Mouse (Mus musculus): Measurements from ENCODE around the gene Tdrd1.
A peak's percentile ranks its signal among the peaks of the same experiment; 100 is the strongest.
"Not testable (repeated sequence)": the region's sequence is repeated elsewhere in the genome, so short reads cannot be mapped to it uniquely, and the experiment has no call there.

Tdrd1 gene

GRCm38 (mm10) chr19:56826047-56826631 lies at the start of gene Tdrd1:
TSS of gene Tdrd1 (plus strand) at chr19:56826209.
- DNase-seq (ENCODE audit: low spot score in 2 of 2): no peak

- peak in 1 of 2 experiments; percentile 50 for DNase-seq (ENCODE audit: low spot score in 2 of 2)
Measured at GRCm38 (mm10) chr19:56776719-56777382, 49.2 kb upstream of the Tdrd1 start.

- DNase-seq (ENCODE audit: low spot score in 2 of 2): not testable (repeated sequence)
Measured at GRCm38 (mm10) chr19:56778532-56778931, 47.5 kb upstream of the Tdrd1 start.

- no peak for DNase-seq (ENCODE audit: low spot score in 2 of 2)
Measured at GRCm38 (mm10) chr19:56787911-56788310, 38.1 kb upstream of the Tdrd1 start.

GRCm38 (mm10) chr19:56788952-56789351 lies 37.1 kb upstream of the Tdrd1 start:
- DNase-seq (ENCODE audit: low spot score in 2 of 2): no peak

DNA sequence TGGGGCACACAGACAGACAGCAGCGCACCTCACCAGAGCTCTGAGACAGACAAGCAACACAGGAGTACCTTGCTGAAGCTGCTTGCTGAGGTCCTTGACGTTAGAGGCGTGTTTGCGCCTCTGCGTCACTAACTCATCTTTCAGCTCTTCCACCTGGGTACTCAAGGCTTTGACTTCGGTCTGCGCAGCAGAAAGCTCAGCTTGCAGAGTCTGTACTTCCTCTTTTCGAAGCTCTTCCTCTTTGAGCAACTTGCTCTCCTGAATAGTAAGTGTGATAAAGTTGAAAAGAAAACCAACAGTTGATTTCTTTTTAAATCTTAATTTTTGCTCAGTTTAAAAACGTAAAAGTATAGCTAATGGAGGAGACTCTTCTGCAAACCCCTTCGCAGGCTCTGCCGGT lies 28.6 kb upstream of the Tdrd1 start:
- no peak for DNase-seq (ENCODE audit: low spot score in 2 of 2)

DNA sequence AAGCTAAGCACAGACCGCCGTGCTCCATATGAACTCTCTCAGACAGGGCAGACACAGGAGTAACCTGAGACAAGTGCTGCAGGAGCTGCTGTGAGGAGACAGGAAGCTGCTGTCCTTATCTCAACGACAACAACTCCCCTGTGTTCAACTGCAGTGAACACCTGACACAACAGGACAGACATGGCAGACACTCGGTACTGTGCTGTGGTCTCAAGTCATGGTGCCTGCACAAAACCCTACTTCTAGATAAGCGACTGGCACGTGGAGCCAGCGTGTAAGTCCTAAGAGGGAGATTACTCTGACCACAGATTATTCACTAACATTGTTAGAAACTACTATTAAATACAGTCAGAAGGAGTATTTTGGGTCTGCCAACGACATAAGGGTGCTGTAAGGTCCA lies 25.8 kb upstream of the Tdrd1 start:
- DNase-seq (ENCODE audit: low spot score in 2 of 2): no peak

DNA sequence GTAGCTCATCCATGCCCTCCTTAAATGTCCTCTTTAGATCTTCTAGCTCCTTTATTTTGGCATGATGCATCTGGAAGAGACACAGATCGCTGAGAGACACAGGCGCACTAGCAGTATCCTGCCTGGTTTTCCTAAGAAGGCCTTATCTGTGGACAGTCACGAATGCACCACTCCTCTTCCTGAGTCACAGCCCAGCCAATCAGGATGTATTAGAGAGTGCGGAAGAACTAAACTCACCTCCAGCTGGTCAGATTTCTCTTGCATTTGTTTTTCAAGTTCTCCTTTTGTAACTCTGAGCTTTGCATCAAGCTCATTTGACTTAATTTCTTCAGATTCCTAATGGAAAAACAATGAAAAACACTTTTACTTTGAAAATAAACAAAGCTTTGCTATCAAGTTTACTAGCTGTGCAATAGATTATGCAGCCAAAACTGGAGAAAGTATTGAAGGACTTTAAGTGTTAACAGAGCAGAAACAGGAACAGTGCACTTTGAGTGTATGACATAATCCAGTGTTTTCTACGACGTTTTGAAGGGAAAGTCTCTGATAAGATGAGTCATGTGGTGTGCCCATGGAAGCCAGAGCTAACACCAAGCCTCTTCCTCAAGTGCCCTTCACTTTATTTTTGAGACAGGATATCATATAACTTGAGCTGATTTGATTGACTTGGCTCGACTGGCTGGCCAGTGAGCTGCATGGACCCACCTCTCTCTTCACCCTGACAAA lies 24.9 kb upstream of the Tdrd1 start:
- no peak for DNase-seq (ENCODE audit: low spot score in 2 of 2)

DNA sequence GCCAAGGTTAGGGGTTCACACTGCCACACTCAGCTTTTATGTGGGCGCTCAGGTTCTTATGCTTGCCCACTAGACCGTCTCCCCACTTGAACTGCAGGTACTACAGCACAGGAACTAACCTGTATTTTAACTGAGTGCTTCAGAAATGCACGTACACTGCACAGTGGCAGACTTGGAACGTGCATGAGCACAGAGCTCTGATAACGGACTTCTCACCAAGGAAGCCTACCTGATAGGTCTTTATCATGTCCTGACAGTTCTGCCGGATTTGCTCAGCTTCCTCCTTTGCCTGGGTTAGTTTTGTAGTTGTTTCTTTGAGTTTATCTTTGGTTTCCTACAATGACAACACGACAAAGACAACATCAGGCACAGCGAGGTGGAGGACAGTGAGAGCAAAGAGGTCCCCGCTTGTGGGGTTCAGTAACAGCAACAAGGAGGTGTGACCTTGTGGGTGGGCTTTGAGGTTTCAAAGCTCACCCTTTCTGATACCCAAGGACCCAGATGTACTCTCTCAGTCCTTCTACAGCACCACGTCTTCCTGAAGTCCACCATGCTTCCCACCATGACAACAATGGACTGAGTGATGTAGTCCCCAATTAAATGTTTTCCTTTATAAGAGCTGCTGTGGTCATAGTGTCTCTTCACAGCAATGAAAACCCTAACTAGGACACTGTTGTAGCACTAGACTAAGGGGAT lies 24.2 kb upstream of the Tdrd1 start:
- DNase-seq (ENCODE audit: low spot score in 2 of 2): no peak

GRCm38 (mm10) chr19:56802352-56802746 lies 23.7 kb upstream of the Tdrd1 start:
- DNase-seq (ENCODE audit: low spot score in 2 of 2): no peak

DNA sequence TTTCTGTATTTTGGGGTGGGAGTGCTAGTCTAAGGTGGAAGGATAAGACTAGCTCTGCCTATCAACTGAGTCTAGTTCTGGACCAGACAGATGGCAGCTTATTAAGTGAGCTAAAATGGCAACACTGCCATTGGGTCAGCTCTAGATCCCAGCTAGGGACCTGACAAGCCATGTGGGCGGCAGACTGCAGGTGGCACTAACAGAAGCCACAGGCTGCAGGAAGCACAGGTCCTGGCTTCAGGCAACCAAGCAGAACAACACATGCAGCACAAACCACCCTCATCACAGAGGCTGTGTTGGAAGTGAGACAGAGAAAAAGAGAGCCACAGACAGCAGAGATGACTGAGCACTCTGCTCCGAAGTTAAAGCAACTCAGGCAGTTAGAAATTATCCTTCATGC lies 20.6 kb upstream of the Tdrd1 start:
- no peak for DNase-seq (ENCODE audit: low spot score in 2 of 2)

GRCm38 (mm10) chr19:56807122-56807521 lies 18.9 kb upstream of the Tdrd1 start:
- DNase-seq (ENCODE audit: low spot score in 2 of 2): no peak

DNA sequence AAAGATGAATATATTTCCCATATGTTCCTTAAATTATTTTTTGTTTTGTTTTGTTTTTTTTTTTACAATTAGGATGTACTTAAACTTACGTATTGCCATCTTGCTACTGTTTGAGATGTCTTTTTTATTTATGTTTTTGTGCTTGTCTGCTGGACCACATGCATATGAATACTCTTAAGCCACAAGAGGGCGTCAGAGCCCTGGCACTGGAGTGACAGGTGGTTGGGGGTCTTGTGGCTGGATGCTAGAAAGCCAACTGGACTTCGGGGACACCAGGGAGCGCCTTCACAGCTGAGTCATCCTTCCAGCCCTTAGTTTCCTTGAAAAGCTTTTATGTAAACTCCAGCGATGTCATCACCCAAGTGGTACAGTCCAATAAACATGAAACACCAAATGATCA lies 17.2 kb upstream of the Tdrd1 start:
- no peak for DNase-seq (ENCODE audit: low spot score in 2 of 2)

- no peak for DNase-seq (ENCODE audit: low spot score in 2 of 2)
Measured at GRCm38 (mm10) chr19:56810641-56811146, 15.3 kb upstream of the Tdrd1 start.

GRCm38 (mm10) chr19:56811590-56811989 lies 14.4 kb upstream of the Tdrd1 start:
- DNase-seq (ENCODE audit: low spot score in 2 of 2): no peak

- DNase-seq (ENCODE audit: low spot score in 2 of 2): no peak
Measured at GRCm38 (mm10) chr19:56813360-56813759, 12.6 kb upstream of the Tdrd1 start.

DNA sequence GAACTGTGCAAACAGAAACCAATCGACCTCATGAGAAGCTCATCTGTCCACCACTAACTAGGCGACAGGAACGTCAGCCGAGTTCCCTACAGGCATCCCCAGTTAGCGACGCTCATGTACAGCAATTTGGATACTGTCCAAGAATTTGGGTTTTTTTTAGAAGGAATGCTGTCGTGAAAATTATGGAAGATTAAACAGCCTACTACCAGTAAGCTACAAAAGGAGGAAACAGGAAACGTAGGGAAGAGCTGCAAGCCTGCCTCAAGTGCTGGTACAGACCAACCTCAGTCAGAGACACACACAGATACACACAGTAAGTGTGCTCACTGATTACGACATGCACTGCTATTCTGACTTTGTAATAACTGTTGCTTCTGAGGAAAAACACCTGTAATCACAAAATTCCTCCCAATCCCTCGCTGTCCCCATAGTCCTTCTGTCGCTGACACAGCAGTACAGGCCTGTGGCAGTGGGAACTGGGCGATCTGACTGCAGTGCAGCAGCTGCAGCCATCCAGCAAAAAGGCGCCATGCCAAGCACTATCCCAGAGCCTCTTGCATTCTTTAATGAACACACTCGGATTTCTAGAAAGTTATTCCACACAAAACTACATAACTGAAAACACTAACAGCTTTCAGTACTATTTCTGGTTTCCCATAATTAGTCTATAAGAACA lies 8.0 kb upstream of the Tdrd1 start:
- DNase-seq (ENCODE audit: low spot score in 2 of 2): no peak

- DNase-seq (ENCODE audit: low spot score in 2 of 2): no peak
Measured at GRCm38 (mm10) chr19:56821040-56821797, 4.8 kb upstream of the Tdrd1 start.

GRCm38 (mm10) chr19:56821798-56822447 lies 4.1 kb upstream of the Tdrd1 start, which contains the start of gene Ccdc186:
TSS of gene Ccdc186 (minus strand) at chr19:56822190.
- DNase-seq (ENCODE audit: low spot score in 2 of 2): peak; percentile 93 to 96

- DNase-seq (ENCODE audit: low spot score in 2 of 2): no peak
Measured at GRCm38 (mm10) chr19:56822448-56822836, 3.6 kb upstream of the Tdrd1 start.
